Mouse (Mus musculus): Measurements from ENCODE around the gene Eif4e2. TPM values are rescaled to one million over a fixed set of nuclear protein-coding genes. Genes with fewer than 3 reads are reported as not detected.
A peak's percentile ranks its signal among the peaks of the same experiment; 100 is the strongest.

Eif4e2 gene
- polyA plus RNA-seq, 1 experiment from 2014 or later = 172 TPM

- Histone ChIP-seq H3K9ac (ENCODE audit: low read depth, low read length) (no peak overlapping the region), H3K36me3 (ENCODE audit: control insufficient read depth, insufficient read depth, low read length) (no peaks in the 10 kb centered on the region), H3K4me1 (ENCODE audit: control insufficient read depth, insufficient read depth, low read length) (no peaks in the 10 kb centered on the region), H3K4me2 (ENCODE audit: low read depth, low read length) (no peak overlapping the region), H3K4me3 (ENCODE audit: low read length) (no peak overlapping the region), H3K27me3 (replicated peaks; ENCODE audit: control insufficient read depth, insufficient read depth, low read length) (no peaks in the 10 kb centered on the region), H3K9me3 (ENCODE audit: control insufficient read depth, low read length) (no peaks in the 10 kb centered on the region), H3K27ac (ENCODE audit: low read length) (no peak overlapping the region)
- 69% methylated on average over 12 of the region's 12 CpGs for WGBS
- peak; percentile 81 for ATAC-seq
These were observed 15.3 kb upstream of the Eif4e2 start for GRCm38 (mm10) chr1:87198119-87199065.

- no peak overlapping the region for H3K27ac ChIP-seq (ENCODE audit: low read length)
- H3K4me3 ChIP-seq (ENCODE audit: low read length) = no peak overlapping the region
- H3K4me2 ChIP-seq (ENCODE audit: low read depth, low read length) = no peak overlapping the region
- 58% methylated on average over 2 of the region's 2 CpGs for WGBS
- no peaks in the 10 kb centered on the region for H3K36me3 ChIP-seq (ENCODE audit: control insufficient read depth, insufficient read depth, low read length)
- ATAC-seq = no peak
- no peaks in the 10 kb centered on the region for H3K9me3 ChIP-seq (ENCODE audit: control insufficient read depth, low read length)
- no peak overlapping the region for H3K9ac ChIP-seq (ENCODE audit: low read depth, low read length)
- peaks cover 2% of the 10 kb centered on the region; the same call in 1 of the 2 replicates for H3K27me3 ChIP-seq (replicated peaks; ENCODE audit: control insufficient read depth, insufficient read depth, low read length)
- H3K4me1 ChIP-seq (ENCODE audit: control insufficient read depth, insufficient read depth, low read length) = no peaks in the 10 kb centered on the region
These were observed 12.9 kb upstream of the Eif4e2 start for GRCm38 (mm10) chr1:87200811-87201210.

DNA sequence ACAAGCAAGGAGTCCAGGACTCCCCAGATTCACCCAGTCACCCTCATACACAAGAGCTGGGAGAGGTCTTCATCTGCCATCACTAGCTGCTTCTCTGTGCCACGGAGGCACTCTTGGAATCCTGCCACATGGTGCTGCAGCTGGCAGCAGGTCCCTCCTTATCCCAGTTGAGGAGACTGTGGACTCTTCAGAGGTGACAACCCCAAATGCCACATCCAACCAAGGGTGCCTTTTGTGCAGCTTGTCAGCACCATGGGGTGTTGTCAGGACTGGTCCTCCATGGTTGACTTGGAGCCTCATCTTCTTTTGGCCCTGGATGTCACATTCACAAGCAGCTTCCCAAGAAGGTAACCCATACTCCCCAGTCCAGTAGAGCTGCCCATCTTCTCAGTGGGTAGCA lies 11.9 kb upstream of the Eif4e2 start:
- whole genome bisulfite sequencing = 61% methylated on average over 1 of the region's 1 CpGs
- H3K9ac ChIP-seq (ENCODE audit: low read depth, low read length) = no peak overlapping the region
- no peaks in the 10 kb centered on the region for H3K36me3 ChIP-seq (ENCODE audit: control insufficient read depth, insufficient read depth, low read length)
- no peaks in the 10 kb centered on the region for H3K4me1 ChIP-seq (ENCODE audit: control insufficient read depth, insufficient read depth, low read length)
- H3K27ac ChIP-seq (ENCODE audit: low read length) = no peak overlapping the region
- no peak overlapping the region for H3K4me3 ChIP-seq (ENCODE audit: low read length)
- peaks cover 10% of the 10 kb centered on the region for H3K27me3 ChIP-seq (replicated peaks; ENCODE audit: control insufficient read depth, insufficient read depth, low read length)
- no peak overlapping the region for H3K4me2 ChIP-seq (ENCODE audit: low read depth, low read length)
- no peak for ATAC-seq
- H3K9me3 ChIP-seq (ENCODE audit: control insufficient read depth, low read length) = no peaks in the 10 kb centered on the region

- H3K4me1 ChIP-seq (ENCODE audit: control insufficient read depth, insufficient read depth, low read length) = no peaks in the 10 kb centered on the region
- no peak overlapping the region for H3K9ac ChIP-seq (ENCODE audit: low read depth, low read length)
- H3K9me3 ChIP-seq (ENCODE audit: control insufficient read depth, low read length) = no peaks in the 10 kb centered on the region
- no peak for ATAC-seq
- 78% methylated on average over 5 of the region's 5 CpGs for WGBS
- peaks cover 14% of the 10 kb centered on the region for H3K27me3 ChIP-seq (replicated peaks; ENCODE audit: control insufficient read depth, insufficient read depth, low read length)
- H3K4me2 ChIP-seq (ENCODE audit: low read depth, low read length) = no peak overlapping the region
- no peak overlapping the region for H3K27ac ChIP-seq (ENCODE audit: low read length)
- H3K4me3 ChIP-seq (ENCODE audit: low read length) = no peak overlapping the region
- H3K36me3 ChIP-seq (ENCODE audit: control insufficient read depth, insufficient read depth, low read length) = no peaks in the 10 kb centered on the region
These were observed 9.9 kb upstream of the Eif4e2 start for GRCm38 (mm10) chr1:87203779-87204178.

DNA sequence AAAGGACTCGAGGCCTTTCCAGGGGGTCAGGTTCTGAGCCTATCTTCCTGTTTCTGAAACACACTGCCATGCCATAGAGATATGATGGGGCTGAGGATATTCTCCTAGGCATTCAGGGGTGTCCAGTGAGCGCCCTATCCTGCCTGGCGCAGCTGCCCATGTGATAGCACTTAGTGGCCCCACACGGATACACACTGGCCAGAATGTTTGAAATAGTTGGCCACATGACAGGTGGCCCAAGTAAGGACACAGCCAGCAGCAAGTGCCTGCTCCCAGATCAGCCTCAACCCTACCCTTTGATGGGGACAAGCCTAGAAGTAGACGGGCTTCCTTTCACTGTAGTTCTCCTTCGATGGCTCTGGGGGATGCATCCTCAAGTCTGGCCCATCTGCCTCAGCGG lies 9.2 kb upstream of the Eif4e2 start, which contains the start of gene Chrng:
Chrng (plus strand) TSS at position 193 of the 400 bp plus-strand sequence.
- Histone ChIP-seq H3K36me3 (ENCODE audit: control insufficient read depth, insufficient read depth, low read length) (no peaks in the 10 kb centered on the region), H3K27ac (ENCODE audit: low read length) (no peak within 1 kb of the TSS), H3K4me2 (ENCODE audit: low read depth, low read length) (no peak within 1 kb of the TSS), H3K4me1 (ENCODE audit: control insufficient read depth, insufficient read depth, low read length) (no peaks in the 10 kb centered on the region), H3K9me3 (ENCODE audit: control insufficient read depth, low read length) (no peaks in the 10 kb centered on the region), H3K9ac (ENCODE audit: low read depth, low read length) (no peak within 1 kb of the TSS), H3K27me3 (replicated peaks; ENCODE audit: control insufficient read depth, insufficient read depth, low read length) (peaks cover 14% of the 10 kb centered on the region), H3K4me3 (ENCODE audit: low read length) (no peak within 1 kb of the TSS)
- no peak for ATAC-seq
- WGBS = 89% methylated on average over 7 of the region's 7 CpGs

GRCm38 (mm10) chr1:87205038-87205437 lies 8.7 kb upstream of the Eif4e2 start:
- Histone ChIP-seq H3K4me2 (ENCODE audit: low read depth, low read length) (no peak overlapping the region), H3K9ac (ENCODE audit: low read depth, low read length) (no peak overlapping the region), H3K36me3 (ENCODE audit: control insufficient read depth, insufficient read depth, low read length) (no peaks in the 10 kb centered on the region), H3K4me1 (ENCODE audit: control insufficient read depth, insufficient read depth, low read length) (no peaks in the 10 kb centered on the region), H3K4me3 (ENCODE audit: low read length) (no peak overlapping the region), H3K27ac (ENCODE audit: low read length) (no peak overlapping the region), H3K9me3 (ENCODE audit: control insufficient read depth, low read length) (no peaks in the 10 kb centered on the region), H3K27me3 (replicated peaks; ENCODE audit: control insufficient read depth, insufficient read depth, low read length) (peaks cover 14% of the 10 kb centered on the region)
- WGBS = 52% methylated on average over 6 of the region's 6 CpGs
- ATAC-seq = no peak

- Histone ChIP-seq H3K27ac (ENCODE audit: low read length) (no peak overlapping the region), H3K4me2 (ENCODE audit: low read depth, low read length) (no peak overlapping the region), H3K9ac (ENCODE audit: low read depth, low read length) (no peak overlapping the region), H3K27me3 (replicated peaks; ENCODE audit: control insufficient read depth, insufficient read depth, low read length) (peaks cover 14% of the 10 kb centered on the region), H3K4me3 (ENCODE audit: low read length) (no peak overlapping the region), H3K9me3 (ENCODE audit: control insufficient read depth, low read length) (no peaks in the 10 kb centered on the region), H3K36me3 (ENCODE audit: control insufficient read depth, insufficient read depth, low read length) (no peaks in the 10 kb centered on the region), H3K4me1 (ENCODE audit: control insufficient read depth, insufficient read depth, low read length) (no peaks in the 10 kb centered on the region)
- ATAC-seq = peak; percentile 23; the same call in 1 of the 2 replicates
- 45% methylated on average over 3 of the region's 3 CpGs for WGBS
These were observed 8.2 kb upstream of the Eif4e2 start for GRCm38 (mm10) chr1:87205502-87205901.

DNA sequence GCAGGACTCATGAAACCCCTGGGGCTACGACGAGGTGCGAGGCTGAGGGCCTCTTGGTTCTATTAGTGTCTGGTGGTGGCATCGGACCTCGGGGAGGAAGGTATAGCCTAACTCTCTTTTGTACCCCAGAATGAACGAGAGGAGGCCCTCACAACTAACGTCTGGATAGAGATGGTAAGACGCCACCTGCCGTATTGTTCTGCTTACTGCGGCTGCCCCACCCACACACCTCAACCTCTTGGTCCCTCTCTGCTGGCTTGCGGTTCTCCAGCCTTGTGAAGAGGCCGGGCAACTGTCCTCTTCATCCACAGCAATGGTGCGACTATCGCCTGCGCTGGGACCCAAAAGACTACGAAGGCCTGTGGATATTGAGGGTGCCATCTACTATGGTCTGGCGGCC lies 7.4 kb upstream of the Eif4e2 start:
- WGBS = 19% methylated on average over 17 of the region's 17 CpGs
- no peak for ATAC-seq
- Histone ChIP-seq H3K36me3 (ENCODE audit: control insufficient read depth, insufficient read depth, low read length) (no peaks in the 10 kb centered on the region), H3K4me2 (ENCODE audit: low read depth, low read length) (no peak overlapping the region), H3K4me1 (ENCODE audit: control insufficient read depth, insufficient read depth, low read length) (no peaks in the 10 kb centered on the region), H3K9ac (ENCODE audit: low read depth, low read length) (no peak overlapping the region), H3K9me3 (ENCODE audit: control insufficient read depth, low read length) (no peaks in the 10 kb centered on the region), H3K27me3 (replicated peaks; ENCODE audit: control insufficient read depth, insufficient read depth, low read length) (peaks cover 14% of the 10 kb centered on the region), H3K27ac (ENCODE audit: low read length) (no peak overlapping the region), H3K4me3 (ENCODE audit: low read length) (no peak overlapping the region)

DNA sequence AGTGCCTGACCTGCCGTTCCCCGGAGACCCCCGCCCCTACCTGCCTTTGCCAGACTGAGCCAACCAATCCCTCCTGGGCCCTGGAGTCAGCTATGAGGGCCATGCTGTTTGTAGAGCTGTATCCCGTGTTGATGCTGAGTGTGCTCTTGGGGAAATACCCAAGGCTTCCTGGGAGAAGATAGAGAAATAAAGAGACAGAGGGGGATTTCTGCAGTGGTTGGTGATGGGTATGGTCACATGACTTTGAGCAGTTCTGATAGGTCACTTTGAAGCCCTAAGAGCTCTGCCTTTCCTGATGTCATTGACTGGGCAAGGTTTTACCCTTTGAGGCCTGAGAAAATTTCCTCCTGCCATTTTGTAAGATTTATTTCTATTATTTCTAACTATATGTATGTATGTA lies 2.3 kb upstream of the Eif4e2 start:
- 79% methylated on average over 4 of the region's 4 CpGs for WGBS
- no peak overlapping the region for H3K4me2 ChIP-seq (ENCODE audit: low read depth, low read length)
- H3K4me1 ChIP-seq (ENCODE audit: control insufficient read depth, insufficient read depth, low read length) = peaks cover 13% of the 10 kb centered on the region
- no peak overlapping the region for H3K4me3 ChIP-seq (ENCODE audit: low read length)
- H3K27ac ChIP-seq (ENCODE audit: low read length) = no peak overlapping the region
- ATAC-seq = no peak
- H3K27me3 ChIP-seq (replicated peaks; ENCODE audit: control insufficient read depth, insufficient read depth, low read length) = peaks cover 8% of the 10 kb centered on the region
- no peaks in the 10 kb centered on the region for H3K36me3 ChIP-seq (ENCODE audit: control insufficient read depth, insufficient read depth, low read length)
- no peaks in the 10 kb centered on the region for H3K9me3 ChIP-seq (ENCODE audit: control insufficient read depth, low read length)
- no peak overlapping the region for H3K9ac ChIP-seq (ENCODE audit: low read depth, low read length)

Measured in intestine, embryonic 16.5 days (tissue).